Mouse (Mus musculus) heart, embryonic 15.5 days (tissue): ENCODE data around the gene Sox30. TPM values are rescaled to one million over a fixed set of nuclear protein-coding genes. Genes with fewer than 3 reads are reported as not detected.

Experiments
- ATAC-seq: fragments of 200-750 bp; cut with Nextera tagmentation; replicated peaks from 2 replicates; pipeline ENCODE4 v1.8.0; 2017; ENCODE audit warnings: low read depth, moderate TSS enrichment; ENCODE audit not compliant: insufficient number of reproducible peaks, insufficient read depth, low FRiP score
- H3K27ac ChIP-seq: fragments of 300-500 bp; sonication (generic); 2 replicates; pipeline ENCODE4 v1.5.1; 2015; ENCODE audit warnings: mild to moderate bottlenecking, inconsistent platforms
- H3K27me3 ChIP-seq: fragments of 300-500 bp; sonication (generic); 2 replicates; pipeline ENCODE4 v1.6.1; 2015; ENCODE audit warnings: inconsistent platforms
- H3K36me3 ChIP-seq: fragments of 300-500 bp; sonication (generic); 2 replicates; pipeline ENCODE4 v1.6.1; 2015; ENCODE audit warnings: mild to moderate bottlenecking, inconsistent platforms
- H3K4me1 ChIP-seq: fragments of 300-500 bp; sonication (generic); replicated peaks from 2 replicates; pipeline ENCODE4 v1.6.1; 2015; ENCODE audit warnings: inconsistent platforms
- H3K4me2 ChIP-seq: fragments of 300-500 bp; sonication (generic); 2 replicates; pipeline ENCODE4 v1.6.1; 2015; ENCODE audit warnings: inconsistent platforms, mild to moderate bottlenecking, moderate library complexity
- H3K4me3 ChIP-seq: fragments of 300-500 bp; sonication (generic); 2 replicates; pipeline ENCODE4 v1.5.1; 2015; ENCODE audit warnings: mild to moderate bottlenecking, inconsistent platforms
- H3K9ac ChIP-seq: fragments of 300-500 bp; sonication (generic); 2 replicates; pipeline ENCODE4 v1.6.1; 2015; ENCODE audit warnings: mild to moderate bottlenecking, inconsistent platforms
- H3K9me3 ChIP-seq: fragments of 300-500 bp; sonication (generic); replicated peaks from 2 replicates; pipeline ENCODE4 v1.6.1; 2016; ENCODE audit warnings: inconsistent platforms
- WGBS: fragments of 180-500 bp; shearing (Covaris S2); methylation state at CpG from one replicate; pipeline ENCODE4 v1.1.7; 2015; ENCODE audit warnings: mixed read lengths; 5-methylcytosine and 5-hydroxymethylcytosine counted together
- polyA plus RNA-seq: library from polyadenylated mRNA; unstranded; fragments of >200 nt; fragmentation: Nextera tagmentation; extraction: Ambion mirVana; gene quantifications from 2 replicates; pipeline ENCODE4 v1.2.1, GENCODE M21; 2015

Gene Sox30
- polyA plus RNA-seq, 1 experiment from 2014 or later = 0.20 TPM

DNA sequence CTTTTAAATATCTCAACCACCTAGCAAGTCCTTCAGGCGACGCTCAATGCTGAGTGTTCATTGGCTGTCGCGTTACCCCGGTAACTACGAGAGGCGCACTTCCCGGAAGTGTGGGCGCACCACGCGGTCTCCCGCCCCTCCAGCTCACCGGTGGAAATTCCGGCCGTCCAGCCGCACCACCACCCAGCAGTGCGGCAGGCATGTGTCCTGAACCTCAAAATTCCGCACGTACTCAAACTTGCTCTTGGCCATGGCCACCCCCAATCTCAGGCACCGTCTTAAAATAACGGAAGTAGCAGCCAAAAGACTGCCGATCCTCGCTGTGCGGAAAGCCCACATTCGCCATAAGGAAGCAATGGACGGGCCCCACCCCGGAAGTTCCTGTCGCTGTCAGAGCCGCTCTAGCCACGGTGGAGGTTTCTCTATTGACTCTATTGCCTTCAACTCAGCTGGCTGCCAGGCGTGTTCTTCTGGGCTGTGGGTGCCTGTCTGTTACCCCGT is 24.9 kb upstream of the Sox30 start, which contains the start of gene Thg1l:
Thg1l (minus strand) TSS at position 368 of the 501 bp plus-strand sequence.
- ATAC-seq = peak; percentile 96
- Histone ChIP-seq H3K4me2 (peak within 1 kb of the TSS; percentile 67), H3K9me3 (no peaks in the 10 kb centered on the region), H3K4me3 (peak within 1 kb of the TSS; percentile 95), H3K4me1 (peaks cover 5% of the 10 kb centered on the region; the same call in 1 of the 2 replicates), H3K9ac (peak within 1 kb of the TSS; percentile 60), H3K36me3 (peaks cover 2% of the 10 kb centered on the region; the same call in 1 of the 2 replicates), H3K27ac (peak within 1 kb of the TSS; percentile 83), H3K27me3 (no peaks in the 10 kb centered on the region)
- under 1% methylated on average over 32 of the region's 32 CpGs for WGBS

DNA sequence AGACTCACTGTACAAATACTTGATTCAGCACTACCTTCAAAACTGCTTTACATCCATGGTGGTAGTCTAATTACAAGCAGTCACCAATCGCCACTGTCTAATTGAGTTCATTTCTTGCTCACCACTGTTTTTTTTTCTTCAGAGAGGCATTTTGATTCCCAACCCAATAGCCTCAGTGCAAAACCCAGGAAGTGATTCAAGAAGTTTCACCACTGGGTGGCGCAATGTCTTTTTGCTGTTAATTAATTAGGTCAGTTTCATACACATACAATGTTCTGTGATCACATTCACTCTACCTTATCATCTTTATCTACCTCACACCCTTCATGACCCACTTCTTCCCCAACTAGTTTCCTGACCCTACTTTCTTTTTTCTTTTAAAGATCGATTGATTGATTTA is 20.5 kb upstream of the Sox30 start:
- no peak overlapping the region for H3K4me3 ChIP-seq
- H3K4me1 ChIP-seq = peaks cover 3% of the 10 kb centered on the region; the same call in 1 of the 2 replicates
- ATAC-seq = no peak
- no peak overlapping the region for H3K9ac ChIP-seq
- no peaks in the 10 kb centered on the region for H3K27me3 ChIP-seq
- H3K36me3 ChIP-seq = no peaks in the 10 kb centered on the region
- H3K4me2 ChIP-seq = no peak overlapping the region
- WGBS = 71% methylated on average over 3 of the region's 3 CpGs
- H3K9me3 ChIP-seq = no peaks in the 10 kb centered on the region
- no peak overlapping the region for H3K27ac ChIP-seq

DNA sequence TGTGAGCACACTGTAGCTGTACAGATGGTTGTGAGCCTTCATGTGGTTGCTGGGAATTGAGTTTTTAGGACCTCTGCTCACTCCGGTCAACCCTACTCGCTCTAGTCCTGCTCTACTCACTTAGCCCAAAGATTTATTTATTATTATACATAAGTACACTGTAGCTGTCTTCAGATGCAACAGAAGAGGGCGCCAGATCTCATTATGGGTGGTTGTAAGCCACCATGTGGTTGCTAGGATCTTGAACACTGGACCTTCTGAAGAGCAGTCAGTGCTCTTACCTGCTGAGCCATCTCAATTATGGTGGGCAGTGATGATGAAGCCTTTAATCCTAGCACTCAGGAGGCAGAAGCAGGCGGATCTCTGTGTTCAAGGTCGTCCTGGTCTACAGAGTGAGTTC is 20.1 kb upstream of the Sox30 start:
- no peaks in the 10 kb centered on the region for H3K27me3 ChIP-seq
- H3K9me3 ChIP-seq = no peaks in the 10 kb centered on the region
- H3K4me3 ChIP-seq = no peak overlapping the region
- H3K36me3 ChIP-seq = no peaks in the 10 kb centered on the region
- no peak overlapping the region for H3K27ac ChIP-seq
- H3K9ac ChIP-seq = no peak overlapping the region
- ATAC-seq = no peak
- H3K4me1 ChIP-seq = no peaks in the 10 kb centered on the region
- H3K4me2 ChIP-seq = no peak overlapping the region
- 82% methylated on average over 5 of the region's 5 CpGs for WGBS

DNA sequence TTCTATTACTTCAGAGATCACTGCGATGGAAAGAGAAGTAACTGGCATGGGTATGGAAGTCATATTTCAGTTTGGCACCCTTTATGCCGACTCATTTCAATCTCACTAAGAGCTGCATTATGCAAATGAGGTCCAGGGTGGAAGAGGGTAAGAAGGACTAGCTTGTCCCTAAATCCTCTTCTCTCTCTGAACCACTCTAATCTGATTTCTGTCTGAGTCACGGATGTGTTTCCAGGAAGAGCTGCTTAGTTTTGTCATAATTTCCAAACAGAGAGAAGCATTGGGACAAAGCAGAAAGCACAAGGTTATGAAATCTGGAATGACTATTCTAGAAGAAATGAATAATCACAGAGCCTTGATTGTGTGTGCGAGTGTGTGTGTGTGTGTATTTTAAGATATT is 13.2 kb upstream of the Sox30 start:
- Histone ChIP-seq H3K9me3 (no peaks in the 10 kb centered on the region), H3K36me3 (no peaks in the 10 kb centered on the region), H3K9ac (no peak overlapping the region), H3K4me3 (no peak overlapping the region), H3K27ac (no peak overlapping the region), H3K27me3 (no peaks in the 10 kb centered on the region), H3K4me2 (no peak overlapping the region), H3K4me1 (no peaks in the 10 kb centered on the region)
- 77% methylated on average over 4 of the region's 4 CpGs for WGBS
- no peak for ATAC-seq

DNA sequence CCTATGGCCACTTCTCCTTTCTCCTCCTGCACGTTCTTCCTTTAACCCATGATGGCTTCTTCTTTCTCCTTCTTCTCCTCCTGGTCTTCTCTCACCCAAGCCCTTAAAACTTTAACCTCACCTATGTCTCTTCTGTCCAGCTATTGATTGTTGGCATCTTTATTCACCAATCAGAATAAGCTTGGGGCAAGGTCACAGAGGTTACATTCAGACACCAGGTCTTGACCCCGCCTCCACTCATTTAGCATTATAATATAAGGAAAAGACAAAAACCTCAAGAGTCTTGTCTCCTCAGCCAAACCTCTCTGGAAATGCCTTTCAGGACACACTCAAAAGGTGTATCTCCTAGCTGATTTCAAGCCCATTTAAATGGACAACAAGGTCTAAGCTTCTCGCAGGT is 11.6 kb upstream of the Sox30 start:
- H3K4me1 ChIP-seq = no peaks in the 10 kb centered on the region
- no peak overlapping the region for H3K4me2 ChIP-seq
- no peak overlapping the region for H3K4me3 ChIP-seq
- WGBS = 79% methylated on average over 3 of the region's 3 CpGs
- H3K27ac ChIP-seq = no peak overlapping the region
- ATAC-seq = no peak
- H3K9ac ChIP-seq = no peak overlapping the region
- no peaks in the 10 kb centered on the region for H3K36me3 ChIP-seq
- no peaks in the 10 kb centered on the region for H3K27me3 ChIP-seq
- no peaks in the 10 kb centered on the region for H3K9me3 ChIP-seq

DNA sequence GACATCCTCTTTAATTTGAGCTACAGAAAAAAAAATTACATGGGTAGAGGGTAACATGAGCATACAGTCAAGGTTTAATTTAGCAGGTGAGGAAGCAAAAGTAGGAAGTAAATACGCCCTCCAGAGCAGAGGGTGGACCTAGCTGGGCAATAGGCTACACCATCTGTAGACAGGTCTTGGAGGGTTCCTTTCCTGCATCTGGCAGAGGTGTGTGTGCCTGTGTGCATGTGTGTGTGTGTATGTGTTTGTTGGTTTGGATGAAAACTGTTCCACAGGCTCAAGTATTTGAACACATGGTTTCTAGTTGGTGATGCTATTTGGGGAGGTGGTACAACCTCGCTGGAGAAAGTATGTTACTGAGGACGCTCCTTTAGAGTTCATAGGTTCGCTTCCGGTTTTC is 6.5 kb upstream of the Sox30 start:
- WGBS = 77% methylated on average over 5 of the region's 5 CpGs
- no peaks in the 10 kb centered on the region for H3K27me3 ChIP-seq
- no peak overlapping the region for H3K27ac ChIP-seq
- H3K36me3 ChIP-seq = no peaks in the 10 kb centered on the region
- no peak for ATAC-seq
- no peaks in the 10 kb centered on the region for H3K9me3 ChIP-seq
- H3K9ac ChIP-seq = no peak overlapping the region
- no peak overlapping the region for H3K4me2 ChIP-seq
- no peak overlapping the region for H3K4me3 ChIP-seq
- no peaks in the 10 kb centered on the region for H3K4me1 ChIP-seq

DNA sequence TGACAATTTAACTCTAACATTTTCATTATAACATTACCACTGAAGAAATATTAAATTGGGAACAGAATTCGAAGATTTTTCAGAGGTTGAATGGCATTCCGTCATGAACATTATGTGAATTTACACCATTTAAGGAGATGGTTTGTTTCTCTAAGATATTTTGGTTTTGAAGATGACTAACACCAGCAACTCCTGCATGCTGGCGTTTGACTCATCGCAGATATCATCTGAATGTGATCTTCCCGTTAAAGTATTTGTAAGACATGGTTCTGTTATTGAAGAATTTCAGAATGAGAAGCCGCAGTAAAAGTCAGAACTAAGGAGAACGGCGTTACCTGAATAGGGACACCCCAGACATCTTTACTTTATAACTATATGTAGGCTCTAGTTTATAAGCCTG is 5.6 kb upstream of the Sox30 start:
- Histone ChIP-seq H3K4me2 (no peak overlapping the region), H3K9me3 (no peaks in the 10 kb centered on the region), H3K4me1 (no peaks in the 10 kb centered on the region), H3K27me3 (no peaks in the 10 kb centered on the region), H3K27ac (no peak overlapping the region), H3K9ac (no peak overlapping the region), H3K4me3 (no peak overlapping the region), H3K36me3 (no peaks in the 10 kb centered on the region)
- no peak for ATAC-seq
- WGBS = 81% methylated on average over 8 of the region's 8 CpGs

DNA sequence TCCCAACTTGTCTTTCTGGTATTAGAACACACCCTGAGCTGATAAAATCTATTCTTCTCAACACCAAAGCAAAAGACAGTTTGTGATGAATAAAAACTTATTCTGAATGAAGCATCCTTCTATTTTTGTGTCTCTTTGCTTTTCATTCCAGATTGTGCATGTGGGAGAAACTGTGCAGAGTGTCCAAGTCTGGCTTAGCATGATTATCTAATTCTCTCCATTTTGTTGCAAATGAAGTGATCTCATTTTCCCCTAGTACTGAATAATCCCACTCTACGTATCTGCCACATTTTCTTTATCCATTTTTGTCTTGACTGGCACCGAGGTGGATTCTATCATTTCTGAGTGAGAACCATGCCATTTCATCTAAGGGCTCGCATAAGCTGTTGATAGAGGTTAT is 4.0 kb upstream of the Sox30 start:
- no peak for ATAC-seq
- no peak overlapping the region for H3K4me2 ChIP-seq
- no peak overlapping the region for H3K9ac ChIP-seq
- whole genome bisulfite sequencing = 76% methylated on average over 3 of the region's 3 CpGs
- H3K9me3 ChIP-seq = no peaks in the 10 kb centered on the region
- H3K4me3 ChIP-seq = no peak overlapping the region
- no peaks in the 10 kb centered on the region for H3K36me3 ChIP-seq
- H3K4me1 ChIP-seq = peaks cover 6% of the 10 kb centered on the region
- no peaks in the 10 kb centered on the region for H3K27me3 ChIP-seq
- H3K27ac ChIP-seq = no peak overlapping the region

DNA sequence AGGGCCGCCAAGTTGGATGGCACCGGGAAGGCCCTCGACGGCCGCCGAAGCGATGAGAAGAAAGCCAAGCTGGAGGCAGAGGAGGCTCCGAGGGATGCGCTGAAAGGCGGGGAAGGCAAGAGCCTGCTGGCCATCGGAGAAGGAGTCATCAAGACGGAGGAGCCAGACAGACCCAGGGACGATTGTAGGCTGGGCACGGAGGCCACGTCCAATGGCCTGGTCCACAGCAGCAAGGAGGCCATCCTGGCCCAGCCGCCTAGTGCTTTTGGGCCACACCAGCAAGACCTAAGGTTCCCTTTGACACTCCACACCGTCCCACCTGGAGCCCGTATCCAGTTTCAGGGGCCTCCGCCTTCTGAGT is 763 bp downstream of the Sox30 start:
- Histone ChIP-seq H3K4me2 (peak overlapping the region; percentile 89), H3K27ac (0 out of 2 replicates have a peak overlapping the region, but pooled peaks have one; percentile 52), H3K4me3 (peak overlapping the region; percentile 66), H3K4me1 (peaks cover 8% of the 10 kb centered on the region), H3K9ac (peak overlapping the region; percentile 81), H3K9me3 (no peaks in the 10 kb centered on the region), H3K27me3 (no peaks in the 10 kb centered on the region), H3K36me3 (no peaks in the 10 kb centered on the region)
- 37% methylated on average over 19 of the region's 19 CpGs for WGBS
- ATAC-seq = no peak

DNA sequence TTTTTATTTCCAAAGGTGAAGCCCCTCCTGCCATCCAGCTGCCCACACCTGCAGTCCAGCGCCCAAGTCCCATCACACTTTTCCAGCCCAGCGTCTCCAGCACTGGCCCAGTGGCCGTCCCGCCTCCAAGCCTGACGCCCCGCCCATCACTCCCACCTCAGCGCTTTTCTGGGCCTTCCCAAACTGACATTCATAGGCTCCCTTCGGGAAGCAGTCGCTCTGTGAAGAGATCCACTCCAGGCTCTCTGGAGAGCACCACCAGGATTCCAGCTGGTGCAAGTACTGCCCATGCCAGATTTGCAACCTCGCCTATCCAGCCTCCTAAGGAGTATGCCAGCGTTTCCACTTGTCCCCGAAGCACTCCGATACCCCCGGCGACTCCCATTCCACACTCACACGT is 11.5 kb downstream of the Sox30 start:
- Histone ChIP-seq H3K4me3 (peak overlapping the region; percentile 36), H3K4me2 (peak overlapping the region; percentile 63), H3K27me3 (0 out of 2 replicates have a peak, but pooled peaks cover 2% of the 10 kb centered on the region), H3K9ac (peak overlapping the region; percentile 21; the same call in 1 of the 2 replicates), H3K27ac (no peak overlapping the region), H3K4me1 (peaks cover 6% of the 10 kb centered on the region), H3K36me3 (no peaks in the 10 kb centered on the region), H3K9me3 (no peaks in the 10 kb centered on the region)
- ATAC-seq = no peak; the same call in 1 of the 2 replicates
- 8% methylated on average over 16 of the region's 16 CpGs for WGBS

DNA sequence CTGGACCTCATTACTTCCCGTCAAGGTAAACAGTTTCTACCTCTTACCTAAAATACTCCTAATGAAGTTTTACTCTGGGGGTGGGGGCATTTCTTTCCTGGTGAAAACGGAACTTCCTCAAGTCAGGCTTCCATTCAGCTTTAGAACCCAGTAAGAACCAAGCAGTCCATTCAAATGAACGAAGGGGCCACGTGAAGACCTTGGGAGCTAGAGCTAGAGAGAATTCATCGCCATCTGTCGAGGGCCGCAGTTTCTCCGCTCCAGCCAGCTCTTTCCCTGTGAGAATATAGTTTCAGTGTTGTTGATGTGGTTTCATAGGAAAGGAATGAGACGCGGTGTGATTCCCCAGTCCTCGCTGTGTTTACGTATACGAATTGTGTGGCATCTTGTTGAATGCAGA is 12.0 kb downstream of the Sox30 start:
- 40% methylated on average over 13 of the region's 13 CpGs for WGBS
- H3K4me1 ChIP-seq = peaks cover 6% of the 10 kb centered on the region
- H3K4me2 ChIP-seq = peak overlapping the region; percentile 63
- no peak overlapping the region for H3K27ac ChIP-seq
- H3K36me3 ChIP-seq = no peaks in the 10 kb centered on the region
- 0 out of 2 replicates have a peak overlapping the region, but pooled peaks have one; percentile 21 for H3K9ac ChIP-seq
- peak overlapping the region; percentile 36 for H3K4me3 ChIP-seq
- H3K9me3 ChIP-seq = no peaks in the 10 kb centered on the region
- no peak for ATAC-seq
- H3K27me3 ChIP-seq = 0 out of 2 replicates have a peak, but pooled peaks cover 2% of the 10 kb centered on the region

DNA sequence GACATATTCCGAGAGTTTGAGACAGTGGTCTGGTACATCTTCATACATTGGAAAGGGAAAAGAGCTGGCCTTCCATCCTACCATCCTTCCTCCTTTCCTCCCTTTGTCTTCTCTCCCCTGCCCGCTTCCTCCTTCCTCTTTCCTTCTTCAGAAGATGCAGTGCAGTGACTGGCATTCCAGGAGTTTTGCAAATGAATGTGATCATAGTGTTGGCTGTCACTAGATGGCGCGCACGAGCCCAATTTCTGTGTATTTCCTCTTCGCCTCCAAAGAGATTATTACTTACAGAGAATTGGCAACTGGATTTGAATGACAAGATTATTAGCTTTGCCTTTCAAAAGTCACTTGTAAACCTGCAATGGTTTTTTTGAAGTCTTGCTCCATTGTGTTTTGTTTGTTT is 36.0 kb downstream of the Sox30 start:
- Histone ChIP-seq H3K4me2 (no peak overlapping the region), H3K27me3 (no peaks in the 10 kb centered on the region), H3K27ac (no peak overlapping the region), H3K4me1 (no peaks in the 10 kb centered on the region; the same call in 1 of the 2 replicates), H3K9ac (no peak overlapping the region), H3K36me3 (no peaks in the 10 kb centered on the region), H3K4me3 (no peak overlapping the region), H3K9me3 (no peaks in the 10 kb centered on the region)
- whole genome bisulfite sequencing = 18% methylated on average over 6 of the region's 6 CpGs
- no peak for ATAC-seq
